Mouse (Mus musculus) adrenal gland, postnatal 36 days (tissue): Measurements from ENCODE around the gene Gm49361. TPM values are rescaled to one million over a fixed set of nuclear protein-coding genes. Genes with fewer than 3 reads are reported as not detected.

Experiments used
- DNase-seq, 2 experiments: peaks; one replicate each; pipeline ENCODE4 v3.0.0; 2021; ENCODE audit warnings: mixed read lengths in 1 of 2
- total RNA-seq, 2 experiments: library from RNA; stranded (reverse); gene quantifications; 2 replicates each; pipeline ENCODE4 v1.2.3; 2021

Gene Gm49361
- total RNA-seq, 2 experiments from 2014 or later = 1.9 to 2.2 TPM

- peak; percentile 13 to 18 for DNase-seq
Observed at GRCm38 (mm10) chr14:57729975-57730499, 15.9 kb downstream of the Gm49361 start.

GRCm38 (mm10) chr14:57729364-57729763, 16.5 kb downstream of the Gm49361 start:
- DNase-seq = no peak

- DNase-seq = no peak
Observed at GRCm38 (mm10) chr14:57726172-57726571, 19.7 kb downstream of the Gm49361 start.

GRCm38 (mm10) chr14:57724473-57724872, 21.4 kb downstream of the Gm49361 start:
- no peak for DNase-seq

GRCm38 (mm10) chr14:57718245-57718644, 27.7 kb downstream of the Gm49361 start:
- DNase-seq = no peak

- DNase-seq = no peak
Observed at GRCm38 (mm10) chr14:57716601-57717245, 29.2 kb downstream of the Gm49361 start.

GRCm38 (mm10) chr14:57712884-57713283, 33.0 kb downstream of the Gm49361 start:
- DNase-seq = no peak

GRCm38 (mm10) chr14:57711059-57711458, 34.8 kb downstream of the Gm49361 start:
- no peak for DNase-seq

GRCm38 (mm10) chr14:57709171-57709570, 36.7 kb downstream of the Gm49361 start:
- peak; percentile 18 to 32 for DNase-seq

GRCm38 (mm10) chr14:57708580-57708979, 37.3 kb downstream of the Gm49361 start:
- peak; percentile 40 for DNase-seq

- peak; percentile 50 to 51 for DNase-seq
Observed at GRCm38 (mm10) chr14:57707100-57707893, 38.6 kb downstream of the Gm49361 start.

- DNase-seq = no peak
Observed at GRCm38 (mm10) chr14:57706760-57707099, 39.2 kb downstream of the Gm49361 start.

GRCm38 (mm10) chr14:57705759-57706158, 40.1 kb downstream of the Gm49361 start:
- DNase-seq = no peak

- DNase-seq = no peak
Observed at GRCm38 (mm10) chr14:57705075-57705474, 40.8 kb downstream of the Gm49361 start.

- no peak for DNase-seq
Observed at GRCm38 (mm10) chr14:57701915-57702477, 43.9 kb downstream of the Gm49361 start.

- DNase-seq = no peak
Observed at GRCm38 (mm10) chr14:57699461-57699970, 46.4 kb downstream of the Gm49361 start.

GRCm38 (mm10) chr14:57699016-57699415, 46.9 kb downstream of the Gm49361 start:
- no peak for DNase-seq

- DNase-seq = no peak
Observed at GRCm38 (mm10) chr14:57696066-57696465, 49.8 kb downstream of the Gm49361 start.

- DNase-seq = no peak
Observed at GRCm38 (mm10) chr14:57695550-57695949, 50.4 kb downstream of the Gm49361 start.

- no peak for DNase-seq
Observed at GRCm38 (mm10) chr14:57694246-57694645, 51.7 kb downstream of the Gm49361 start.

- DNase-seq = no peak
Observed at GRCm38 (mm10) chr14:57692517-57693130, 53.3 kb downstream of the Gm49361 start.

- no peak for DNase-seq
Observed at GRCm38 (mm10) chr14:57691316-57691715, 54.6 kb downstream of the Gm49361 start.
